Mouse (Mus musculus) heart, embryonic 12.5 days (tissue): ENCODE data around the gene Rtn1. TPM values are rescaled to one million over a fixed set of nuclear protein-coding genes. Genes with fewer than 3 reads are reported as not detected.

Experiments used
- ATAC-seq: fragments of 200-750 bp; cut with Nextera tagmentation; 2 replicates; pipeline ENCODE4 v1.8.0; 2017; ENCODE audit warnings: moderate TSS enrichment, moderate library complexity; ENCODE audit not compliant: insufficient number of reproducible peaks, low FRiP score
- H3K27ac ChIP-seq: fragments of 300-500 bp; sonication (generic); 2 replicates; pipeline ENCODE4 v1.5.1; 2016; ENCODE audit warnings: mild to moderate bottlenecking, moderate library complexity; ENCODE audit not compliant: poor library complexity, severe bottlenecking
- H3K27me3 ChIP-seq: fragments of 300-500 bp; sonication (generic); replicated peaks from 2 replicates; pipeline ENCODE4 v1.6.1; 2016; ENCODE audit warnings: mild to moderate bottlenecking, moderate library complexity
- H3K36me3 ChIP-seq: fragments of 300-500 bp; sonication (generic); 2 replicates; pipeline ENCODE4 v1.6.1; 2016; ENCODE audit warnings: mild to moderate bottlenecking, moderate library complexity
- H3K4me1 ChIP-seq: fragments of 300-500 bp; sonication (generic); replicated peaks from 2 replicates; pipeline ENCODE4 v1.6.1; 2016; ENCODE audit warnings: mild to moderate bottlenecking
- H3K4me2 ChIP-seq: fragments of 300-500 bp; sonication (generic); 2 replicates; pipeline ENCODE4 v1.6.1; 2016; ENCODE audit warnings: mild to moderate bottlenecking, moderate library complexity
- H3K4me3 ChIP-seq: fragments of 300-500 bp; sonication (generic); 2 replicates; pipeline ENCODE4 v1.5.1; 2016; ENCODE audit warnings: mild to moderate bottlenecking
- H3K9ac ChIP-seq: fragments of 300-500 bp; sonication (generic); 2 replicates; pipeline ENCODE4 v1.6.1; 2016; ENCODE audit warnings: mild to moderate bottlenecking, moderate library complexity
- H3K9me3 ChIP-seq: fragments of 300-500 bp; sonication (generic); replicated peaks from 2 replicates; pipeline ENCODE4 v1.6.1; 2016; ENCODE audit warnings: mild to moderate bottlenecking, moderate library complexity
- WGBS: fragments of 180-500 bp; shearing (Covaris S2); methylation state at CpG from one replicate; pipeline ENCODE4 v1.1.7; 2016; 5-methylcytosine and 5-hydroxymethylcytosine counted together
- polyA plus RNA-seq: library from polyadenylated mRNA; unstranded; fragments of >200 nt; fragmentation: Nextera tagmentation; extraction: Ambion mirVana; gene quantifications from 2 replicates; pipeline ENCODE4 v1.2.1, GENCODE M21; 2016

The Rtn1 gene
- 18.4 and 20.1 TPM in 2 replicates for polyA plus RNA-seq

GRCm38 (mm10) chr12:72408954-72409353 lies at the start of gene Rtn1:
Rtn1 (minus strand) TSS chr12:72409054.
- H3K27ac ChIP-seq: no peak within 1 kb of the TSS
- 27% methylated on average over 6 of the region's 6 CpGs for WGBS
- no peak for ATAC-seq
- H3K4me1 ChIP-seq: peaks cover 15% of the 10 kb centered on the region
- peak within 1 kb of the TSS; percentile 69 for H3K4me3 ChIP-seq
- peak within 1 kb of the TSS; percentile 99 for H3K4me2 ChIP-seq
- peaks cover 22% of the 10 kb centered on the region for H3K27me3 ChIP-seq
- H3K9me3 ChIP-seq: no peaks in the 10 kb centered on the region
- H3K9ac ChIP-seq: peak within 1 kb of the TSS; percentile 69
- H3K36me3 ChIP-seq: no peaks in the 10 kb centered on the region

DNA sequence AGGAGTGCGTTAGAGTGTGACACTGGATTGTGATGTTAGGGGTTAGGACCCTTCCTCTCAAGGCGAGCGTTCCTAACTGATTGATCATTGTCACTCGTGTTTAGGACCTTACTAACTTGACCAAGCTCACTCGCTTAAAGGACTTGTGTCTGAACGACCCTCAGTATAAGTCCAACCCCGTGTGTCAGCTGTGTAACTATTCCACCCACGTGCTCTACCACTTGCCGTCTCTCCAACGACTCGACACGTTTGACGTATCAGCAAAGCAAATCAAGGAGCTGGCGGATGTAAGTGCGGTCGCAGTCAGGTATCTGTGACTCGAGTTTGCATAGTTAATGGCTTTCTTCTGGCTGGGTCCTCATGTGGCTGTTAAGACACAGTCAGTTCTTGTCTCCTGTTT lies 45.1 kb upstream of the Rtn1 start:
- 57% methylated on average over 17 of the region's 17 CpGs for WGBS
- H3K27ac ChIP-seq: no peak overlapping the region

DNA sequence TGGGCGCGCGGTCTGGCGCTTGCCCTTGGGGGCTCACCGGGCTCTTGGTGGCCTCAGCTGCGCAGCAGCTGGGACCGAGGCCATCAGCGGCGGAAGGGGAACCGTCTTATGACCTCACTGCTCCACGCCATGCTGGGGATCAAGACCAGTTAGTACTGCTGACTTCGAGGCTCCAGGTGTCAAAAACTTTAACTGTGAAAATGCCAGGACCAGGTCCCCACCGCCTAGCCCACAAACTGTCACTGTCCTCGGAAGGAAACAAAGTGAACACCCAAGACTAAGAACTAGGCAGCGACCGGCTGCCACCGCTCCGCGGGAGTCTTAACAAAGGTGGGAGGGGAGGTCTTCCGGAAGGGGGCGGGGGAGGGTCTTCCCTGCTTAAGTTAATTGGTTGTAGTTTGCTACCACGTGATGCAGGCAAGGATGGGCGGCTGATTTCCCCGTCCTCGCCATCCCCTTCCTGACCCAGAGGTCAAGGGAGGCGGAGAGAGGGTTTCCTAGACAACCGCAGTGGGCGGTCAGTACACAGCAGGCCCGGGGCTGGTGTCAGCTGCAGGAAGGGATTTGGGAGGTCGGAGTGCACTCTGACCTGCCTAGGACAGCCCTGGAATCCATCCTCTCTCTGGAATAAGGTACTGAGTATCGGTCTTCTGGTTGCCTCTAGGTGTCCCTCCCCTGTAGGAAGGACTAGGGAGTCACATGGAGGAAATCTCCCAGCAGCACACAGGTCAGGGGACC lies 33.2 kb upstream of the Rtn1 start, which contains the start of gene Lrrc9:
Gene Lrrc9, plus strand, starts transcription at position 28 of the 738 bp plus-strand sequence.
- Histone ChIP-seq H3K4me1 (0 out of 2 replicates have a peak, but pooled peaks cover 2% of the 10 kb centered on the region), H3K36me3 (no peaks in the 10 kb centered on the region), H3K9me3 (no peaks in the 10 kb centered on the region), H3K4me2 (peak within 1 kb of the TSS; percentile 93), H3K27ac (0 out of 2 replicates have a peak within 1 kb of the TSS, but pooled peaks have one; percentile 36), H3K27me3 (no peaks in the 10 kb centered on the region), H3K9ac (peak within 1 kb of the TSS; percentile 81), H3K4me3 (peak within 1 kb of the TSS; percentile 58)
- peak; percentile 88 for ATAC-seq
- WGBS: under 1% methylated on average over 31 of the region's 31 CpGs

More for the DNA sequence above, 45.1 kb upstream of the Rtn1 start:
- Histone ChIP-seq H3K27me3 (no peaks in the 10 kb centered on the region), H3K9me3 (no peaks in the 10 kb centered on the region), H3K4me3 (no peak overlapping the region), H3K4me2 (no peak overlapping the region), H3K4me1 (no peaks in the 10 kb centered on the region), H3K9ac (no peak overlapping the region), H3K36me3 (0 out of 2 replicates have a peak, but pooled peaks cover 4% of the 10 kb centered on the region)
- no peak for ATAC-seq

GRCm38 (mm10) chr12:72438961-72439480 lies 30.2 kb upstream of the Rtn1 start:
- Histone ChIP-seq H3K4me1 (0 out of 2 replicates have a peak, but pooled peaks cover 2% of the 10 kb centered on the region), H3K4me2 (no peak overlapping the region), H3K27me3 (no peaks in the 10 kb centered on the region), H3K27ac (no peak overlapping the region), H3K4me3 (no peak overlapping the region), H3K9ac (no peak overlapping the region), H3K36me3 (no peaks in the 10 kb centered on the region), H3K9me3 (no peaks in the 10 kb centered on the region)
- 64% methylated on average over 6 of the region's 6 CpGs for WGBS
- no peak for ATAC-seq

GRCm38 (mm10) chr12:72437676-72438341 lies 29.0 kb upstream of the Rtn1 start:
- ATAC-seq: no peak

GRCm38 (mm10) chr12:72433241-72433865 lies 24.5 kb upstream of the Rtn1 start:
- 60% methylated on average over 9 of the region's 9 CpGs for WGBS
- no peak for ATAC-seq
- H3K27me3 ChIP-seq: no peaks in the 10 kb centered on the region
- no peaks in the 10 kb centered on the region for H3K9me3 ChIP-seq
- no peak overlapping the region for H3K4me3 ChIP-seq
- H3K4me2 ChIP-seq: no peak overlapping the region
- peak overlapping the region; percentile 66 for H3K27ac ChIP-seq
- H3K9ac ChIP-seq: no peak overlapping the region
- peaks cover 4% of the 10 kb centered on the region; the same call in 1 of the 2 replicates for H3K4me1 ChIP-seq
- no peaks in the 10 kb centered on the region for H3K36me3 ChIP-seq

More at GRCm38 (mm10) chr12:72437676-72438341, 29.0 kb upstream of the Rtn1 start:
- no peaks in the 10 kb centered on the region for H3K36me3 ChIP-seq
- 78% methylated on average over 10 of the region's 10 CpGs for WGBS
- 0 out of 2 replicates have a peak, but pooled peaks cover 2% of the 10 kb centered on the region for H3K4me1 ChIP-seq
- H3K4me2 ChIP-seq: no peak overlapping the region
- H3K27ac ChIP-seq: no peak overlapping the region
- no peaks in the 10 kb centered on the region for H3K27me3 ChIP-seq
- H3K9me3 ChIP-seq: no peaks in the 10 kb centered on the region
- no peak overlapping the region for H3K4me3 ChIP-seq
- H3K9ac ChIP-seq: no peak overlapping the region

- no peaks in the 10 kb centered on the region for H3K36me3 ChIP-seq
- WGBS: 78% methylated on average over 4 of the region's 4 CpGs
- no peak overlapping the region for H3K4me2 ChIP-seq
- no peaks in the 10 kb centered on the region for H3K9me3 ChIP-seq
- ATAC-seq: no peak
- H3K27ac ChIP-seq: no peak overlapping the region
- no peak overlapping the region for H3K4me3 ChIP-seq
- H3K9ac ChIP-seq: no peak overlapping the region
- peaks cover 4% of the 10 kb centered on the region; the same call in 1 of the 2 replicates for H3K4me1 ChIP-seq
- no peaks in the 10 kb centered on the region for H3K27me3 ChIP-seq
These were observed 23.4 kb upstream of the Rtn1 start for GRCm38 (mm10) chr12:72432209-72432608.

DNA sequence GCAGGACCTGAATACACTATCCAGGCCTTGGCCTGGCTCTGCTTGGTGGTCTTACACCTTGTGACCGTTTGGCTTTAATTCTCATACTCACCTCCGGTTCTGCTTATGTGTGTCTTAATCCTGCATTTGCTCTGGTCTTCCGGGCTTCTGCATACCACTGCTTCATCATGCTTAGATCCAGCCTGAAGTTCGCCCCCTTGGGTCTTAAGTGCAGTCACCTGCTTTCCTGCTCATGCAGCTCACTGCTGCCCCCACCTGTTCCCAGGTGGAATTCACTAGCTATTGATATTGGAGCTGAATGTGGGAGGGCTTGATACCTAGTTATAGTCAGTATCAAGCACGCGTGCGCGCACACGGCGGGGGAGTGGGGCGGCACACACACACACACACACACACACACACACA lies 18.9 kb upstream of the Rtn1 start:
- Histone ChIP-seq H3K4me1 (peaks cover 4% of the 10 kb centered on the region; the same call in 1 of the 2 replicates), H3K27ac (no peak overlapping the region), H3K4me3 (no peak overlapping the region; the same call in 1 of the 2 replicates), H3K36me3 (no peaks in the 10 kb centered on the region), H3K27me3 (no peaks in the 10 kb centered on the region), H3K9me3 (no peaks in the 10 kb centered on the region), H3K4me2 (peak overlapping the region; percentile 46), H3K9ac (no peak overlapping the region)
- ATAC-seq: no peak
- WGBS: 20% methylated on average over 11 of the region's 11 CpGs

DNA sequence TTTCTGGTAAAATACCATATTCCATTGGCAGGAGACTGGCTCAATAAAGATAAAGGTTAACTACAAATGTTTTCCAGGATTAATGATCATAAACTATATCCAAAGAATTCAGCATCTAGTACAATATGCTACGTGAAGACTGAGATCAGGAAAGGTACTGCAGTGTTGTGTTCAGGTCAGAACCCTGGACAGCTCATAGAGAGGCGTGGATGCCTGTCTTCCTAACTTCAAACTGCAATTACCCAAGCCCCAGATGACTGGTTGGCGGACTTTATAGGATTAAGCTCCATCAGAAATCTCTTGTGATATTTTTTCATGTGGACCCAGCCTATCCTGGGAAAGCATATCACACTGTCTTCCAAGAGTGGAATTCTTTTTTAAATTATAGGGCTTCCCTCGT lies 13.8 kb upstream of the Rtn1 start:
- Histone ChIP-seq H3K9me3 (0 out of 2 replicates have a peak, but pooled peaks cover 5% of the 10 kb centered on the region), H3K4me1 (no peaks in the 10 kb centered on the region), H3K4me2 (no peak overlapping the region), H3K36me3 (no peaks in the 10 kb centered on the region), H3K27ac (no peak overlapping the region), H3K4me3 (no peak overlapping the region), H3K27me3 (no peaks in the 10 kb centered on the region), H3K9ac (no peak overlapping the region)
- 40% methylated on average over 4 of the region's 4 CpGs for WGBS
- ATAC-seq: no peak

DNA sequence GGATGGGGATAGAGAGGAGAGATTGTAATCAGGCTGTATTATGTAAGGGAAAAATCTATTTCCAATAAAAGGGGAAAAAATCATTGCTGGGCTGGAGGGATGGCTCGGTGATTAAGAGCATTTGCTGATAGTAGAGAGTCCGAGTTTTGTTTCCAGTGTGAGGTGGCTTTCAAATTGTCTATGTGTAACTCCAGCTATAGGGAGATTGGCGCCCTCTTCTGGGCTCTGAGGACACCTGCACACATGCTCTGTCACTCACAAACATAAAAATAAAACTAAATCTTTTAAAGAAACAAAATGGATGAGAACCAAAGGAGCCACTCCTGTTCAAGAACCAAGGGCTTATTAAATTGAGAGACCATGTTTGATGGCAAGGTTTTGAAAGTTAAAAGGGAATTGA lies 8.9 kb upstream of the Rtn1 start:
- H3K36me3 ChIP-seq: no peaks in the 10 kb centered on the region
- H3K4me2 ChIP-seq: no peak overlapping the region
- H3K27me3 ChIP-seq: no peaks in the 10 kb centered on the region
- H3K4me1 ChIP-seq: no peaks in the 10 kb centered on the region
- H3K27ac ChIP-seq: no peak overlapping the region
- H3K9ac ChIP-seq: no peak overlapping the region
- 0 out of 2 replicates have a peak, but pooled peaks cover 5% of the 10 kb centered on the region for H3K9me3 ChIP-seq
- 26% methylated on average over 3 of the region's 3 CpGs for WGBS
- ATAC-seq: no peak
- no peak overlapping the region for H3K4me3 ChIP-seq
